In the genomic region with DNA sequence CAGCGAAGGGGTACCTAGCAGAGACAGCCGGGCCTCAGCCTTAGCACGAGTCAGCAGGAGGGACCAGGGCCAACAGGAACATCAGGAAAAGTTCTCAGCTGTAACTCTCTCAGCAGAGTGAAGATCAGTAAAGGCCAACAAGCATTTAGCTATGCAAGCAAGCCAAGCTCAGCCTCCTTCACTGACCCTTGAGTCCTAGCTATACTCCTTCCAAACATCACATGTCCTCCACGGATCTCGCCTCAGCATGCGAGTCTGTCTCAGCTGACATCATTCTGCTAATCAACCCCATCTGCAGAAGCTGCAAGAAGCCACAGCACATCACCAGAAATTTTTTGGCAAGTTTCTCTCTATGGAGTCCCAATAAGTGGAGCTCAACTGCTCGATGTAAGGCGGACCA, we compare ENCODE assay signal across 25 mouse cellular contexts. TPM values are rescaled to one million over a fixed set of nuclear protein-coding genes. Genes with fewer than 3 reads are reported as not detected.
"Had no signal": no experiment of that assay in that cellular context is flagged by ENCODE, and none has a peak within 500 bp of the region (broad histone marks: within the 10 kb centered on the region; RNA-seq: fewer than 3 reads in every experiment).

No protein-coding gene starts in this region.

- DNase-seq: lung, adult 18-20 months; lung, embryonic 14.5 days; lung, postnatal 10 days; lung, postnatal 4 days; midbrain, embryonic 14.5 days; retina, postnatal 1 day; right cerebral cortex, adult 18-20 months; right cerebral cortex, postnatal 25 days; right cerebral cortex, postnatal 4 days; thymus, adult 18-20 months; thymus, postnatal 14 days; thymus, postnatal 36 days had no signal

- H3K9me3 ChIP-seq: midbrain, embryonic 10.5 days; midbrain, embryonic 12.5 days; neural tube, embryonic 13.5 days; neural tube, embryonic 15.5 days; stomach, embryonic 15.5 days had no signal

- H3K27me3 ChIP-seq: midbrain, embryonic 12.5 days; neural tube, embryonic 13.5 days; neural tube, embryonic 15.5 days; stomach, embryonic 15.5 days had no signal

- H3K36me3 ChIP-seq: midbrain, embryonic 10.5 days; midbrain, embryonic 12.5 days; neural tube, embryonic 13.5 days; neural tube, embryonic 15.5 days; stomach, embryonic 15.5 days had no signal

- H3K4me2 ChIP-seq: lung, embryonic 14.5 days; midbrain, embryonic 12.5 days; neural tube, embryonic 13.5 days; neural tube, embryonic 15.5 days; stomach, embryonic 15.5 days had no signal

- H3K27ac ChIP-seq: midbrain, embryonic 10.5 days; midbrain, embryonic 12.5 days; neural tube, embryonic 13.5 days; neural tube, embryonic 15.5 days; stomach, embryonic 15.5 days had no signal

- H3K9ac ChIP-seq: lung, embryonic 14.5 days; midbrain, embryonic 12.5 days; neural tube, embryonic 13.5 days; neural tube, embryonic 15.5 days; stomach, embryonic 15.5 days had no signal

- ATAC-seq: midbrain, embryonic 16.5 days had no signal

- H3K4me1 ChIP-seq: midbrain, embryonic 10.5 days; midbrain, embryonic 12.5 days; neural tube, embryonic 15.5 days had no signal

- H3K4me3 ChIP-seq: midbrain, embryonic 10.5 days; midbrain, embryonic 12.5 days; myocyte; neural tube, embryonic 13.5 days; neural tube, embryonic 15.5 days; stomach, embryonic 15.5 days had no signal

RNA-seq across cellular contexts. Expression of gene Alppl2, which starts 16.0 kb away (rescaled TPM):
- total RNA-seq: megakaryocyte, adult 5-6 weeks; megakaryocyte-erythroid progenitor cell, adult 5-6 weeks had no signal
- polyA plus RNA-seq: liver, embryonic 16.5 days; lung, embryonic 14.5 days; lung, embryonic 16.5 days; midbrain, embryonic 10.5 days; midbrain, embryonic 12.5 days; midbrain, embryonic 14.5 days; midbrain, embryonic 16.5 days; myocyte; neural tube, embryonic 11.5 days; neural tube, embryonic 13.5 days; neural tube, embryonic 15.5 days; spleen, adult 2 months; stomach, embryonic 15.5 days had no signal

RNA-seq across cellular contexts. Expression of gene Alpi, which starts 27.6 kb away (rescaled TPM):
- total RNA-seq: megakaryocyte, adult 5-6 weeks; megakaryocyte-erythroid progenitor cell, adult 5-6 weeks had no signal
- polyA plus RNA-seq: lung, embryonic 14.5 days; lung, embryonic 16.5 days; midbrain, embryonic 10.5 days; midbrain, embryonic 12.5 days; midbrain, embryonic 14.5 days; midbrain, embryonic 16.5 days; neural tube, embryonic 11.5 days; neural tube, embryonic 13.5 days; neural tube, embryonic 15.5 days; spleen, adult 2 months had no signal

RNA-seq across cellular contexts. Expression of gene Akp3, which starts 51.0 kb away (rescaled TPM):
- total RNA-seq: megakaryocyte, adult 5-6 weeks; megakaryocyte-erythroid progenitor cell, adult 5-6 weeks had no signal
- polyA plus RNA-seq: liver, embryonic 16.5 days; lung, embryonic 14.5 days; lung, embryonic 16.5 days; midbrain, embryonic 10.5 days; midbrain, embryonic 12.5 days; midbrain, embryonic 14.5 days; midbrain, embryonic 16.5 days; neural tube, embryonic 11.5 days; neural tube, embryonic 13.5 days; neural tube, embryonic 15.5 days; spleen, adult 2 months; stomach, embryonic 15.5 days had no signal
